Mouse (Mus musculus) induced T-regulatory cell, adult 2 months (primary cell): ENCODE results near the gene Atp8b4.
A peak's percentile ranks its signal among the peaks of the same experiment; 100 is the strongest.

Experiments used
- DNase-seq: peaks from one replicate; pipeline ENCODE4 v3.0.0-alpha.2; 2012; ENCODE audit warnings: low read depth

Atp8b4 gene

GRCm38 (mm10) chr2:126432481-126433066 is 67.9 kb downstream of the Atp8b4 start:
- DNase-seq, result no peak

- DNase-seq, result peak; percentile 62
These were observed 71.2 kb downstream of the Atp8b4 start for GRCm38 (mm10) chr2:126429282-126429681.

GRCm38 (mm10) chr2:126425223-126425622 is 75.3 kb downstream of the Atp8b4 start:
- DNase-seq, result no peak

GRCm38 (mm10) chr2:126424714-126425113 is 75.8 kb downstream of the Atp8b4 start:
- DNase-seq, result no peak

GRCm38 (mm10) chr2:126420901-126421300 is 79.6 kb downstream of the Atp8b4 start:
- no peak for DNase-seq

- DNase-seq, result no peak
These were observed 81.6 kb downstream of the Atp8b4 start for GRCm38 (mm10) chr2:126418916-126419315.

GRCm38 (mm10) chr2:126416772-126417171 is 83.7 kb downstream of the Atp8b4 start:
- DNase-seq, result no peak

- no peak for DNase-seq
These were observed 84.5 kb downstream of the Atp8b4 start for GRCm38 (mm10) chr2:126415981-126416380.

GRCm38 (mm10) chr2:126412759-126413158 is 87.7 kb downstream of the Atp8b4 start:
- DNase-seq, result no peak

- DNase-seq, result no peak
These were observed 101.0 kb downstream of the Atp8b4 start for GRCm38 (mm10) chr2:126399454-126399853.

- no peak for DNase-seq
These were observed 101.5 kb downstream of the Atp8b4 start for GRCm38 (mm10) chr2:126399017-126399416.

GRCm38 (mm10) chr2:126398216-126398615 is 102.3 kb downstream of the Atp8b4 start:
- DNase-seq, result no peak

- no peak for DNase-seq
These were observed 103.0 kb downstream of the Atp8b4 start for GRCm38 (mm10) chr2:126397513-126397912.

- DNase-seq, result no peak
These were observed 105.5 kb downstream of the Atp8b4 start for GRCm38 (mm10) chr2:126394924-126395323.

- no peak for DNase-seq
These were observed 112.9 kb downstream of the Atp8b4 start for GRCm38 (mm10) chr2:126387458-126388037.

- DNase-seq, result no peak
These were observed 114.4 kb downstream of the Atp8b4 start for GRCm38 (mm10) chr2:126386056-126386455.

- DNase-seq, result no peak
These were observed 120.2 kb downstream of the Atp8b4 start for GRCm38 (mm10) chr2:126380300-126380699.

- no peak for DNase-seq
These were observed 128.8 kb downstream of the Atp8b4 start for GRCm38 (mm10) chr2:126371634-126372033.

GRCm38 (mm10) chr2:126369815-126370214 is 130.7 kb downstream of the Atp8b4 start:
- no peak for DNase-seq

- DNase-seq, result no peak
These were observed 136.4 kb downstream of the Atp8b4 start for GRCm38 (mm10) chr2:126363745-126364725.

GRCm38 (mm10) chr2:126363050-126363744 is 137.3 kb downstream of the Atp8b4 start:
- peak; percentile 78 for DNase-seq

- DNase-seq, result no peak
These were observed 139.2 kb downstream of the Atp8b4 start for GRCm38 (mm10) chr2:126361131-126361810.
